Mouse (Mus musculus) megakaryocyte, embryonic 14.5 days (primary cell): ENCODE results near the gene Nfic. TPM values are rescaled to one million over a fixed set of nuclear protein-coding genes. Genes with fewer than 3 reads are reported as not detected.

ENCODE experiments used
- H3K27me3 ChIP-seq: replicated peaks from 2 replicates; pipeline ENCODE3; 2012; ENCODE audit warnings: inconsistent platforms
- H3K36me3 ChIP-seq: replicated peaks from 2 replicates; pipeline ENCODE3; 2012; ENCODE audit warnings: low read length, inconsistent platforms, mixed read lengths
- H3K4me1 ChIP-seq: 2 replicates; pipeline ENCODE4 v1.6.1; 2012; ENCODE audit warnings: inconsistent platforms
- H3K4me3 ChIP-seq: replicated peaks from 2 replicates; pipeline ENCODE3; 2012; ENCODE audit warnings: moderate library complexity, mild to moderate bottlenecking, inconsistent platforms
- H3K9me3 ChIP-seq: 2 replicates; pipeline ENCODE4 v1.6.1; 2012; ENCODE audit warnings: inconsistent platforms
- FLI1 ChIP-seq: IDR thresholded peaks from 2 replicates; pipeline ENCODE4 v1.6.1; 2012; ENCODE audit warnings: low read length, inconsistent platforms, mixed read lengths
- GATA1 ChIP-seq: IDR thresholded peaks from 3 replicates; pipeline ENCODE4 v1.6.1; 2012; ENCODE audit warnings: mixed read lengths, low read length, inconsistent platforms, borderline replicate concordance
- polyA plus RNA-seq: library from polyadenylated mRNA; stranded (reverse); fragments of >175 nt; gene quantifications from 2 replicates; pipeline ENCODE4 v1.2.3, GENCODE M21; 2012; ENCODE audit warnings: low replicate concordance; ENCODE audit not compliant: insufficient read depth

Gene Nfic
- polyA plus RNA-seq, 1 experiment, result 184 TPM

DNA sequence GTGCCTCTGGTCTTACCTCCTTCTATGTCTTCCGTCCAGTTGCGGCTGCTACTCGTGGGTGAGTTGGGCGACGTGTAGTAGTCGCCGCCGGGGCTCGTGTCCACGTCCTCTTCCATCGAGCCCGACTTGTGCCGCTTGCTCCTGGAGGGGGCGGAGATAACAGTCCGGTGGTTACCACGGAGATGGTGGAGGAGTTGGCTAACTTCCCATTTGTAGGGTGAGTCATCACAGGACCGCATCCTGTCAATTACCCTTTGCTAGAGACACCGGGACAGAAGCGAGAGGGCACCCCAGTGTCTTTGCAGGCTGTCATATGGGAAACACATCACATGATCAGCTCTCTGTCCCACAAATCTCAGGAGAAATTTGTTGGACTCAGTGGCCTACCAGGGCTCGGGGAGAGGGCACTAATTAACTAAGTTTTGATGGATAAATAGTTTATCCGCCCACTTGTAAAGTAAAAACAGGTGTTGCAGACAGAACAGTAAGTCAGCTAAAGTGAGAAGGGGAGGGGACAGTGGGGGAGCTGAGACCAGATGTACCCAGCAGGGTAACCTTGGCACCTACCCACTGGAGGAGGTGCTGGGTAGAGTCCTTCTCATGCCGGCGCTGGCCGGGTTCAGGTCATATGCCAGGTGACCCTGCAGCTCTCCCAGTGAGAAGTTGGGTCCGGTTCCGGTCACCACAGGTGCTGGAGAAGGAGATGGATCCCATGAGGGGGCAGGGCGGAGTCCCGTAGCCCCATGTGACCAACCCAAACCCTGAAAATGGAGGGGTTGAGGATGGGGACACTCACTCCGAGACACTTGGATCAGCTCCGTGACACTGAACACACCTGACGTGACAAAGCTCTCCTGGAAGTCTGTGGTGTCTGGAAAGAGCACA lies 47.7 kb downstream of the Nfic start:
- Histone ChIP-seq H3K4me1 (peaks cover 100% of the 10 kb centered on the region), H3K36me3 (peaks cover 68% of the 10 kb centered on the region), H3K4me3 (peak overlapping the region; percentile 92), H3K27me3 (no peaks in the 10 kb centered on the region), H3K9me3 (no peaks in the 10 kb centered on the region)
- TF ChIP-seq GATA1 (peak; percentile 41; the same call in 1 of the 3 replicates), FLI1 (no peak)

DNA sequence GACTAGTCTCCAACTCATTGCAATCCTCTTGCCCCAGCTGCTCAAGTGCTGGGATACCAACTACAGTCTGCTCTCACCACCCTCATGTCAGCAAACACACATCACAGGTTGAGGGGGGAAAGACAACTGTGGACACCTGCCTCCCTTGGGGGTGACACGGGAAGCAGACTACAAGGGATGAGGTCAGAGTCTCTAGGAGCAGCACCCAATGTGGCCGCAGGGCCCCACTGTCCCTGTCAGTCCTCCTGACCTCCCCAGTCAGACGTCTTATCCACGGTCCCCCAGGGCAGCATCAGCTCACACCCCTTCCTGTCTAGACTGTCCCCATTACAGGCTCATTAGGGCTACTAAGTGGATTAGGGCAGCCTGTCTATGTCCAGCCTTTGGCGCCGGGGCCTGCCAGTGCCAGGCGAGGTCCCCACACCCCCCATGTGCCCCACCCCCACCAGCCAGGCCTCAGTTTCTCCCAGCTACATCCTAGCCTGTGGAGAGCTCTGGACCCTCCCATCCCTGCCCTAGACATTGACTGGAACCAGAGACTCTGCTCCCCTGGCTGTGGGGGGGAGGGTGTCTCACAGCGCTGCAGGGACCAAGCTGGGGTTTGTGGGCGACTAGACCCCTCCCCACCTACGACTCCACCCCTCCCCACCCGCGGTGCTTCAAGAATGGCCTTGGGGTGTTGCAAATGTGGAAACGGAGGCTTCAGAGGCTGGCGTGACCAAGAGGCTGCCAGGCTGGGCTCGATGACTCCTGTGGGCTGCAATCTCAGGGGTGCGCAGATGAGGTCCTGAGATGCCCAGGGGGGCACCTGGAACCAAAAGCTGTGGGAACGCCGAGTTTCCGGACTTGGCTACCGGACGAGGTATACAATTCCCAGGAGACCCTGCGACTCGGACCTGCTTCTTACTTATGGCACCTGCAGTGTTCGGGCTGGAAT lies 48.7 kb downstream of the Nfic start:
- no peaks in the 10 kb centered on the region for H3K27me3 ChIP-seq
- peaks cover 100% of the 10 kb centered on the region for H3K4me1 ChIP-seq
- peaks cover 66% of the 10 kb centered on the region for H3K36me3 ChIP-seq
- no peaks in the 10 kb centered on the region for H3K9me3 ChIP-seq
- TF ChIP-seq FLI1, result no peak
- TF ChIP-seq GATA1, result no peak
- H3K4me3 ChIP-seq, result peak overlapping the region; percentile 92

DNA sequence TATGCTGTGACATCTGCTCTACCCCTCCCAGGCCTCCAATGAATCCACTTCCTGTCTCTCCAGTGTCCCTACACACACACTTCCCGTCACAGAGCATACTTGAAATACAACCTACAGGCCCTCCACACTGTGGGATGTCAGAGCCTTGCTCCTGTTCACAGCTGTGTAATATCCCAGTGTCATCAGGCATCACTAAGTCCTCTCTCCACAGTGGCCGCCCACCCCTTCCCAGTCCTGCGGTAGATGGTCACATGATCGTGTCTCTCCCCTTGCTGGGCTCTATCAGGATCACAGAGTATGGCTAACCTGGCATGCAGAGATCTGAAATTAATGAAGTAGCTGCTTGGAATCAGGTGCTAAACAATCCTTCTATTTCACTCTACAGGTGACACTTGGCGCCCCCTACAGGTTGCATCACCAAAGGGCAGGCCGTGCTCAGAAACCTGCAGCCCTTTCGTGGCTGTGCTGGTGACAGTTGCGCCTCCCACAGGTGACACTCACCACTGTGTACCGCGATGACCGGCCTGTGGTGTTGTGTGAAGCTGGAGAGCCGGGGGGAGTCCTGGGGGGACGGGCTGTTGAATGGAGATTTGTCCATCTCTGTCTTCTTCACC lies 49.7 kb downstream of the Nfic start:
- Histone ChIP-seq H3K36me3 (peaks cover 66% of the 10 kb centered on the region), H3K9me3 (no peaks in the 10 kb centered on the region), H3K27me3 (no peaks in the 10 kb centered on the region), H3K4me1 (peaks cover 100% of the 10 kb centered on the region), H3K4me3 (peak overlapping the region; percentile 92)
- TF ChIP-seq GATA1 (no peak), FLI1 (no peak)

DNA sequence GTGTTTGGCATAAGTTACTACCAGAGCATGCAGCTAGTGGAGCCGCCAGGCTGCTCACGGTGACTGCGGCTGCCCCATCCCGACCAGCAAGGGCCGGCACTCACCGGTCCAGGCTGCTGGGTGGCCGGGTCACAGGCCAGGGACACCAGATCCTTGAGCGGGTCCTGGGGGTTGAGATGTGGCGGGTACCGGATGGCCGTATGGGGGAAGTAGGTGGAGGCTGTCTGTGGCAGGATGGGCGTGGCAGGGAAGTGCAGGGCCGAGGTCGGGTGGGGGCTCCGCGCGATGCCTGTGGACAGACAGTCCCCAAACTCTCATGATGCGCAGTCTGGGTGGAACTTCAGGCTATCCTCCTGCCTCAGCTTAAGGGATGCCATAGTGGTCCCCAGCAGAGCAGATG lies 50.7 kb downstream of the Nfic start:
- Histone ChIP-seq H3K36me3 (peaks cover 76% of the 10 kb centered on the region), H3K4me3 (no peak overlapping the region), H3K4me1 (peaks cover 94% of the 10 kb centered on the region), H3K9me3 (no peaks in the 10 kb centered on the region), H3K27me3 (no peaks in the 10 kb centered on the region)
- TF ChIP-seq FLI1 (no peak), GATA1 (no peak)

DNA sequence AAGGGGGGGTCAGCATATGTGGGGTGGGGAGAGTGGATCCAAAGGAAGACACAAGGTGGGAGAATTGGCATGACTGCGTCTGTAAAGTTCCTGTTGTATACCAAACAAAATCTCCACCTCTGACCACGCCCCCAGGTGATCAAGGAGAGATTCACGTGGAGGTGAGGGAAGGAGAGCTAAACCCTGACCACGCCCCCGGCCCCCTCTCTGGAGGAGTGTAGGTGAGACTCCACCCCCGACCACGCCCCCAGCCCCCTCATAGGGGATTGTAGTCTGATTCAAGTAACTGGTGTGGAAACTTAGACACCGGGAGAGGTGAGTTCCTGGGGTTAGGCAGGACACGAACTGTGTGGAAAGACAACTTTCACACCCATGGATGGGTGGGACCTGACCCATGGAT lies 51.4 kb downstream of the Nfic start:
- H3K36me3 ChIP-seq, result peaks cover 82% of the 10 kb centered on the region
- H3K27me3 ChIP-seq, result no peaks in the 10 kb centered on the region
- H3K9me3 ChIP-seq, result no peaks in the 10 kb centered on the region
- TF ChIP-seq FLI1, result no peak
- TF ChIP-seq GATA1, result no peak
- H3K4me3 ChIP-seq, result no peak overlapping the region
- H3K4me1 ChIP-seq, result peaks cover 87% of the 10 kb centered on the region

DNA sequence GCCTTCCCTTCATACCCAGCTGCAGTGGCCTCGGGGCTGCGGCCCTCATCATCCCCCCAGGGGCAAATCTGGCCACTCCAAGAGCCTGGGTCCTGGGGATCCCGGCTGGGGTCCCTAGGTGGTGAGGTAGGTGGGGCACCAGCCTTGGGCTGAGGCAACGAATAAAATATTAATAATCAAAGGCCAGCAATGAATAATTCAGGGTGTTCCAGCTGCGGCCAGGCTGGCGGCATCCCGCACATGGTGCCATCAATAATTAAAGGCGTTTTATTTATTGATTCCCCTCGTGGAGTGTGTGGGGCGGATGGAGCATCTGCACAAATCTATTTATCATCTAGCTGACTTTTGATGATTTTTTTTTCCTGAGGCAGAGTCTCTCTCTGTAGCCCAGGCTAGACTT lies 51.9 kb downstream of the Nfic start:
- no peaks in the 10 kb centered on the region for H3K27me3 ChIP-seq
- H3K36me3 ChIP-seq, result peaks cover 84% of the 10 kb centered on the region
- peaks cover 82% of the 10 kb centered on the region for H3K4me1 ChIP-seq
- H3K9me3 ChIP-seq, result no peaks in the 10 kb centered on the region
- no peak overlapping the region for H3K4me3 ChIP-seq
- TF ChIP-seq GATA1 (no peak), FLI1 (no peak)

DNA sequence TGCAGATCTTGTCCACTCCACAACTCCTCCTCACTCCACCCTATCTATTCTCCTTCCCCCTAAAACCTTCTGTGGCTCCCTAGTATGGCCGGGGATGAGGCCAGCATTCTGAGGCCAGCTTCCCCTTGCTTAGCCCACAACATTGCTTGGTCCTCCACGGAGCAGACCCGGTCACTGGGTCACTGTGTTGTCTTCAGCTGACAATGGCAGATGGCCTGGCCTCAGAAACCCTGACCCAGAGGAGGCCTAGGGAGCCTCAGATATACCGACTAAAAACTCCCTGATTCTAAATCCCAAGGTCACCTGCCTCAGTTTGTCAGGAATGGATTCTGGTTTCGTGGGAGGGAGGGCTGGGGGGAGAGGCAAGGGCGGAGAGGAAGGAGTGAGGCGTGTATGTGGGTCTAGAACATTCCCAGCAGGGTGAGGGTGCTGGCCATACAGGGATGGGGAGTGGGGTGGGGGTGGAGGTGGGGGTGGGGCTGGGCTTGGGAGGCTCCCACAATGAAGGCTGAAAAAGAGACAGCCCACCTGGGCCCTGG lies 53.1 kb downstream of the Nfic start:
- Histone ChIP-seq H3K36me3 (peaks cover 89% of the 10 kb centered on the region), H3K4me3 (peak overlapping the region; percentile 84), H3K27me3 (no peaks in the 10 kb centered on the region), H3K4me1 (peaks cover 70% of the 10 kb centered on the region), H3K9me3 (no peaks in the 10 kb centered on the region)
- TF ChIP-seq FLI1 (no peak), GATA1 (no peak)

DNA sequence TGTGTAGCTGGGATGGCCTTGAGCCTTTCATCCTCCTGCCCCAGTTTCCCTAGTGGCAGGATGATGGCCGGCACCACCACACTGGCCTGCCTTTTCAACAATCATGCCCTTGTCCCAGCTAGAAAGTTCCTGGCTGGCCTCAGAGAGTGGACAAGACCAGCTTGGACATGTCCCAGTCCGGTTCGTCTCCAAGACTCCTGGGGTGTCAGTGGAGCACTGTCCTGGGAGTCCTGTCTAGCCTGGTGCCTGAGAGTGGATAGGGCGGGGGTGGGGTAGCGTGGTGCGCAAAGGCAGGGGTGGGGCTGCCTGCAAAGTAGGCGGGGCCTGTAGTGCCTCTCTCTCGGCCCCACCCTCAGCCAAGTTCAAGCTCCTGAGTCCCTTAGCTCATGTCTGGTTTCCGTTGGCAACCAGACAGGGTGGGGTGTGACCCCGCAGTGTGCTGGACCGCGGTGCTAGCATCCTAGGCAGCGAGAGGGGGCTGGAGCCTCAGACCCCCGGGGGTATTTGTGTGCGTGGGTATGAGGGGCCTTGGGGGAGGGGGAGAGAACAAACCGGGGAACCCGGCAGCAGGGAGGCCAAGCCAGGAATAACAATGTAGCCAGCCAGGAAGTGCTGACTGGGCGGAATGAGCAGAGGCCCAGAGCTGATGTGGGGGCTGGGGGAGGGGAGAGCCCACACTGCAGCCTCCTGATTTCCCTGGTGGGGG lies 53.8 kb downstream of the Nfic start:
- Histone ChIP-seq H3K36me3 (peaks cover 90% of the 10 kb centered on the region), H3K27me3 (peaks cover 1% of the 10 kb centered on the region), H3K4me3 (peak overlapping the region; percentile 84), H3K4me1 (peaks cover 66% of the 10 kb centered on the region), H3K9me3 (no peaks in the 10 kb centered on the region)
- TF ChIP-seq FLI1, result no peak

DNA sequence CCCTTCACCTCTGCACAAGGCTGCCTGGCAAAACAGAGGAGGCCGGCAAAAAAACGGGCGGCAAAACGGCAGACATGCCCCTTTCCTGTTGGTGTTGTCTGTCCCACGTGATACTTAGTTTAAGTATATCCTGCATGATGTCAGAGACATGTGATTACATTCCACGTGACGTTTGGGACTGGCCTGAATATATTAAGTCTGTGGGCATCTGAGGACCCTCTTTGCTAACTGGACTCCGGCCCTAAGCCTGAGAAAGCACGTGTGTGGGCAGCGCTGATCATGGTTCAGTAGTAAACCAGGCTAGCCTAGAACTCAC lies 54.3 kb downstream of the Nfic start:
- Histone ChIP-seq H3K36me3 (peaks cover 90% of the 10 kb centered on the region), H3K9me3 (no peaks in the 10 kb centered on the region), H3K4me1 (peaks cover 63% of the 10 kb centered on the region), H3K27me3 (peaks cover 1% of the 10 kb centered on the region), H3K4me3 (peak overlapping the region; percentile 84)
- TF ChIP-seq FLI1 (no peak), GATA1 (no peak)
